Mouse (Mus musculus) spleen, embryonic (tissue): Measurements from ENCODE around the gene Prkcq.

Experiments
- CTCF ChIA-PET: fragments of 350-600 bp; sonication (Branson Sonifier 250); formaldehyde crosslinking; loops from one replicate; lab custom pipeline; 2022; lab: Charles Lee

Prkcq gene

DNA sequence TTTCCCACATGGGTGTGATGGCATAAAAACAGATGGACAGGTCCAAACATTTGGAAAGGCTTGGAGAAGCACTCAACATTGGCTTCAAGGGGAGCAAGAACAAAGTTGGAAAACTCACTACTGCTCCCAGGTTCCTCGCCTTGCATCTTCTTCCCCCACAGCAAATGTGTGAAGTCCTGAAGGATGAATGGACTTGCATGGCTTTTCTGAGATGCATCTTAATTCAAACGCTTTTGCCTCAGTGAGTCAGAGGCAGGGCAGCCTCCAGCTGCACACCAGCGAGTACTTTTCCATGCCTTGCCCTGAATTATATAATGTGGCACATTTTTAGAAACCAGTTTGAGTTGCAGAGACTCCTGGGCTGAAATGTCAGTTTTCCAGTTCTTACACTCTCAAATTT is 175.9 kb downstream of the Prkcq start:
- CTCF ChIA-PET = no interaction called here
